Mouse (Mus musculus) adrenal gland, postnatal 36 days (tissue): Measurements from ENCODE around the gene Tas1r3. TPM values are rescaled to one million over a fixed set of nuclear protein-coding genes. Genes with fewer than 3 reads are reported as not detected.

Source experiments
- DNase-seq, 2 experiments: peaks; one replicate each; pipeline ENCODE4 v3.0.0; 2021; ENCODE audit warnings: mixed read lengths in 1 of 2
- total RNA-seq, 2 experiments: library from RNA; stranded (reverse); gene quantifications; 2 replicates each; pipeline ENCODE4 v1.2.3; 2021

Gene Tas1r3
- total RNA-seq, 2 experiments from 2014 or later, result 0.23 TPM

DNA sequence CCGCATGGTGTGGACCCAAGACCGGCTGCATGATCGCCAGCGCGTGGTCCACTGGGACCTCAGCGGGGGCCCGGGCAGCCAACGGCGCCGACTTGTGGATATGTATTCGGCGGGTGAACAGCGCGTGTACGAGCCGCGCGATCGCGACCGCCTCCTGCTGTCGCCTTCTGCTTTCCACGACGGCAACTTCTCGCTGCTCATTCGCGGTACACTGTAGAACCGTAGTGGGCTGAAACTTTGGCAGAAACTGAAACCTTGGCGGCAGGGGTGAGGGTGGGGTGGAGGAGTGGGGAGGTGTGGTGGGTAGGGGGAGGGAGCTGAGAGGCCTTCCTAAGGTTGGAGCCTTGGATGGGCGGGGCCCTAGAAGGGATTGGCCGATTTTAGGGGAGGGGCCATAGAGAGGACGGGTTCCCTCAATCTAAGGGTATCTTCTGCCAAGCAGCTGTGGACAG lies 22.1 kb downstream of the Tas1r3 start:
- DNase-seq, result peak; percentile 75 to 83

DNA sequence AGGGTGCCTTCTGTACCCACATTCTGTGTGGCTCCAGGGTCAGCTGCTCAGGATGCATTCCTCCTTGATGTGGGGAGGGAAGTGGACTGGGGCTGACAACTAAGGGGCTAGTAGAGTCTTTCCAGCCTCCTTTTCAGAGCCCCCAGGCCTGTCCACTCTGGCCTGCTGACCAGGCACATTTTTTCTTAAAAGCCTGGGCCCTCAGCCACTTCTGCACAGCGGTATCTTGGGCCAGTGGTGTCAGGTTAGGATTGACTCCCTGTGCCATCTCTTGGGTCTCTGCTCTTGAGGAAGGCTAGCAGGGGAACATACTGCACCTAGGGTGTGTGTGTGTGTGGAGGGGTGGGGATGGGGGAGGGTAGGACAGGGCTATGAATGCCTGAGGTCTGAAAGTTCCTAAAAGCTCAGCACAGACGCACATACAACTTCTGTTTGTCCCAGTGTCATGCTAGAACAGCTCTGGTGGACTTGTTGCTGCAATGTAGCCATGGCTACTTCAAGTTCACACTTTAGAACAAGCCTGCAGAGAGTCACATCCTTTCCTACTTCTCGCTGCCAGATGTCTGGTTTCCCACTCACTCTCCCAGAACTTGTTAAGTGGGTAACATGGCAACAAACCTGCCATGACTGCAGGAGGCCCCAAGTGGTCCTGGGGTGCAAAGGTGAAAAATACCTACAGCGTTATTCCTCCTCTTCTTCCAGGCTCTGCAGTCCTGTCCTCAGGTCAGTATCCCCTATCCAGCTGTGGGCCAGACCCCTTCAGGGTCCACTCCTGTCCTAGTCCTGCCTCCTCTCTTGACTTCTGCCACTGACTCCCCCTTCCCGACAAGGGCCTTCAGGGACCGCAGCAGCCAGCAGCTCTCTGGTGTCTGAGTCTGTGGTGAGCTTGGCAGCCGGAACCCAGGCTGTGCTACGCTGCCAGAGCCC lies 22.8 kb downstream of the Tas1r3 start:
- no peak for DNase-seq

DNA sequence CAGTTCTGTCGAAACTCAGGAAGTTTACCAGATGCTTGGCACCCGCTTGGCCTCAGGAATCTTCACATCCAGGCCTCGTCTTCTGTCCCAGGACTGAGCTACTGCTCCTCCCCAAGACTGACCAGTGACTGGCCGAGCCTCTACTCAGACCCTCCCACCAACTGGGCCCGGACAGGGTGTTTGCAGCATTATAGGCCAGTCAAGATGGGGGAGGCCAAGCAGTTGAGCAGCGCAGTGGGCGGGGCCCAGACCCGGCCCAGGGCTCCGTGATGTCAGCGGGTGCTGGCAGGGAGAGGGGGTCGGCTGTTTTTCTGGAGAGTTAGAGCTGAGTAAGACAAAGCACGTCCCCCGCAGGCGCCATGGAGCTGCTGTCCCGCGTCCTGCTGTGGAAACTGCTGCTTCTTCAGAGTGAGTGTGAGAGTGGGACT lies 23.7 kb downstream of the Tas1r3 start, which contains the start of gene Mxra8:
TSS of gene Mxra8 (plus strand) at position 198 of the 428 bp plus-strand sequence.
- peak; percentile 85 to 91 for DNase-seq

DNA sequence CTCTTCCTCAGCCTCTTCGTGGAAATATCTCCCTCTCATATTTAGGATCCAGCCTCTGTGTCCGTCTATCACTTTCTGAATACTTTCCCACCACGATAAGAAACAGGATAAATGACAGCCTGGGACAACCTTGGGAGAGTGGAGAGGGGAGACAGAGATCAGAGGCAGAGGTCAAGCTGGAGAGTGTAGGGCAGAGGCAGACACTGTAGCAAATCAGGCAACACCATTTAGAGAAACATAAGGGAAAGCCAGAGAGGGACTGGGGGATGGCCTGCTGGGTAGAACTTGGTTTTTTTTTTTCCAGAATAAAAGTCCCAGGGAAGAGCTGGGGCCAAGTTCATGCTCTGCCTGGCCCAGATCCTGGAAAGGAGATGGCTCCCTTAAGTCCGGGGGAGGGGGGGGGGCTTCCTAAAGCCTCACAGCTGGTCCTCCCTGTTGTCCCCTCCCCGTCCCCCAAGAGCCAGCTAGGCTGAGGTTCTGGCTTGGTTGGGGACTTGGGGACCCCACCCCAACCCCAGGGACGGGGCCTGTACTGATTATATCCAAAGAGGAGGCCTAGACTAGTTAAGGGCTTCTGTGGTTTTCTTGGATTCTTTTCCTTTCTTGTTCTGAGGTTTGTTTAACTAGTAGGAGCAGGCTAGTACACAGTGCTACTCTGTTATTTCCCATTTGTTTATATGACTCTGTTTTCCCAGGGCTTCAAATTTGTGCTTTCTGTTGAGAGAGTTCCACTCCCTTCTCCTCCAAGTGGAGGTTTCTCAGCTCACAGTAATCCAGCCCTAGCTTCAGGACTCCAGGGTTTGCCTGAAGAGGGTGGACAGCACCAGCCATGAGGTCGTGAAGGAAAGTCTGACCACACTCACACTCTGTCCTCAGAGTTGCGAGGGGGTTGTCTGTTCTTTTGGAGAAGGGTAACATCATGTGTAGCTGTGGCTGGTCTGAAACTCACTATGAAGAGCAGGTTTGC lies 24.7 kb downstream of the Tas1r3 start:
- DNase-seq, result no peak

DNA sequence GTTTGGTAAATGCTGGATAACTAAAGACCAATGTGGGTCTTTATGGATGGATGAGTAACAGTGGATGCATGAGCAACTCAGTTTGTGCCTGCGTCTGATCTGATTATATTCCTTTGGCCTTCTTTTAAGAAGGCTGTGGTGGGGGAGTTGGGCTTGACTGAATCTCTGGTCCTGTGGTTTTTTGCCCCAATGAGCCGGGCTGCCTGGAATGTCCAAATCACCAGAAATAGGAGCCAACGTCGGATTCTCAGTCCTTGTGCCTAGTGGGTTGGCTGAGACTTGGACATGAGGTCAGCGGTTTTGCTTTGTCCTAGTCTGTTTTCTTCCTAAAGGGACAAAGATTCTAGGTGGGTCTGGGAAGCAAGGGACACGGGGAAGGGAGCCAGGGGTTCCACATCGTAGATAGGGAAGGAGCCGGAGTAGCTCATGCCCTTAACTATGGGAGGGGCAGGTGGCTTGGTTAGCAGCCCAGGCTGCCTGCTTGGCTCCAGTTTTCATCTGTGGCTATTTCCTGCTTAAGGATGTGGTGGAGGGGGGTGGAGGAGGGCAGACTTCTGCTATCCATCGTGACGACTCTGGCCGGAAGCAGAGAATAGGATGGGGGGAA lies 25.7 kb downstream of the Tas1r3 start:
- peak in 1 of 2 experiments; percentile 64 for DNase-seq

DNA sequence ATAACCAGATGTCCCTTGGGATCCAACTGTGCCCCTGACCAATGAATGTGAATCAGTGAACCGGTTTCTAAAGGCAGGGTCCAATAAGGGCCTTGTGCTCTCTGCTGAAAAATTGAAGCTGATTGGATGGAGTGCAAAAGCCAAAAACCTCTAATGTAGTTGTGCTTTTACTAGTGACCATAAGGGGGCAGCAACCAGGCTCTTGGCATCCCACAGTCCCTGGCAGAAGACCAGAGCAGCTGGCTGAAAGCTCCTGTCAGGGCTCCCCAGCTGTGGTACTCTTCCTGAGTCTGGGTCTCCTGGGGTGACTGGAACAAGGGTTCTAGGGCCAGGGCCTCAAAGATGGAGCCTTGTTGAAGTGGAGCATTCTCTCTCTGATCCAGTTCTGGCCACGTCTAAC lies 29.3 kb downstream of the Tas1r3 start:
- DNase-seq, result peak; percentile 84 to 90

DNA sequence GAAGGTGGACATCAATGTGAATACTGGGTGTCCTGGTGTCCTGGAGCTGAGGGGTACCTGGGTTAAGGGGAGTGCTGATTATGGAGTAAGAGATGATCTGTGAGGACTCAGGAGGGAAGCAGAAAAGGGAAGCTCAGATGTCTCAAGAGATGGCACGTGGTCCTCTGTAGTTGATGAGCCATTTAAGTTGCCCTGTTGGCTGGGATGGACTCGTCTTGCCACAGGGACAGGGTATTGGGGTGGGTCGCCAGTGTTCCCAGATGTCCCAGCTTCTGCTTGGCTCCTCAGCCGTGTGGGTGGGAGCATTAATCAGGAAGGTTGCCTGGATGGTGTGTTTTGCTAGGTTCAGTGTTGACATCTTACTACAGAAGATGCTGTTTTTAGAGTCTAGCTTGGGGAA lies 29.9 kb downstream of the Tas1r3 start:
- DNase-seq, result no peak

DNA sequence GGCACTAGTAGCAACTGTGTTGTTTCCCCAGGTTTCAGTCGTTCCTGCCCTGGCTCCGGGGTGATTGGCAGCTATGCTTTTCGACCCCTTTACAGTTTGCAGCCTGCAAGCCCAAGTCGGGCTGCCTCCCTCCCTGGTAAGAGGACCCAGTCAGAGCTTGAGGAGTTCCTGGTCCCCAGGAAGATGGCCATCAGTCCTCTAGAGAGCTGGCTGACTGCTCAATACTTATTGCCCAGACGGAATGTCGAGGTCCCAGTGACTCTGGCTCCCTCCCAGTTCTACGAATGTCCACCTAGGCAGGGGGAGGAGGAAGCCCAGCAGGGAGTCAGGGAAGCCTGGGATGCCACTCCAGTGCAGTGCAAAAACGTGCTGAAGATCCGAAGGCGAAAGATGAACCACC lies 30.8 kb downstream of the Tas1r3 start:
- DNase-seq, result no peak

DNA sequence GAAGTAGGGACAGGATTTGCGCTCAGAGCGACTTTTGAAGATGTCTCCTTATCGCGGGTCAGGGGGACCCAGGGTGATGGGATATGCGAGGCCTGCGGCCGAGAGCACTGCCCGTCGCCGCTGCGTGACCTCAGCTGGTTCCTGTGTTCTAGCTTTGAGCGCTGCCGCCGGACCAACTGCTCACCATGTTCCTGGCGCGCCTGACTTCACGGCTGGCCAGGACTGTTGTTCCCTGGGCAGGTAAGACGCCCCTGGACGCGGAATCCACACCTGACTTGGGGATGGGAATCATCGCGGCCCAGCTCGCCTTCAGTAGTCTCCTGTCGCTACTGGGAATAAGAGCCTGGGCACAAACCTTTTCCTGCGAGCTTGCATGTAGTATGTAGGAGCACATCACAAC lies 31.3 kb downstream of the Tas1r3 start:
- peak; percentile 51 to 55 for DNase-seq

DNA sequence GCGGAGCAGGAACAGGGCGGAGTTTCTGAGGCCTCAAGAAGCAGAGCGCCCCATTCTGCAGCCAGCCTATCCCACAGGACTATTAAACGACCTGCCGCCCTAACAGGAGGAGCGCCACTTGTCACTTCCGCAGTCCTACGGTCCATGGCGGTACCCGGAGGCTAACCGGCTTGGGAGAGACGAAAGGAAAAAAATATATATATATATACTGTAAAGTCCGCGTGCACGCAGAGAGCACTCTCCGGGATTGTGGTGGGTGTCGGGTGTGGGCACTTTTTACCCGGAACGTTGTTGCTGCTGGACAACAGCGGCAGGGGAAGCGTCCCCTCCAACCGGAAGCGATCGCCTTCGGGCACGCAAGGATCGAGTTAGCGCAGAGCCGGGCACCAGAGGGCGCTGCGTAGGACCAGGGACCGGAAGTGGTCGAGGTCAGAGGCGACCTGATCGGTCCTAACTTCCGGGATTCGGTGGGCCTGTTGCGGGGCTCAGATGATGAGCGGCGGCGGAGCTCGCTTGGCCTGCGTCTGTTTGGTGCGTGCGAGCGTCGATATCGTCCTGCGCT lies 31.9 kb downstream of the Tas1r3 start, which contains the start of gene Aurkaip1:
TSS of gene Aurkaip1 (plus strand) at position 68 of the 562 bp plus-strand sequence.
- DNase-seq, result peak; percentile 96 to 97

DNA sequence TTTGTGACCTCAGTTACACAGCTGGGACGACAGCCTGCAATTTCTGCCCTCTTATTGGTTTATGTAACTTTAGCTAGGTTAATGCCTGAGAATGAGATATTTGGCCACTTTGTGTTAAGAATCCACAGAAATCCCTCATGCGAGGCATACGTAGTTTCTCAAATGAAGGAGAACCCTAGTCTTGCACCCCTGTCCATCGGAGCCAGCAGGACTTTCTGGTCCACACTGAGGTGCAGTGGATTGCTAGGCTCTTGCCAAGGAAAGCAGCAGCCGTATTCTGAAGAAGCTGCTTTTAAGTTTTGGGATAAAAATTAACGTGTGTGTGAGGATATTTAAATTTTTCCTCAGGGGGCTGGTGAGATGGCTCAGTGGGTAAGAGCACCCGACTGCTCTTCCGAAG lies 32.6 kb downstream of the Tas1r3 start:
- DNase-seq, result no peak

DNA sequence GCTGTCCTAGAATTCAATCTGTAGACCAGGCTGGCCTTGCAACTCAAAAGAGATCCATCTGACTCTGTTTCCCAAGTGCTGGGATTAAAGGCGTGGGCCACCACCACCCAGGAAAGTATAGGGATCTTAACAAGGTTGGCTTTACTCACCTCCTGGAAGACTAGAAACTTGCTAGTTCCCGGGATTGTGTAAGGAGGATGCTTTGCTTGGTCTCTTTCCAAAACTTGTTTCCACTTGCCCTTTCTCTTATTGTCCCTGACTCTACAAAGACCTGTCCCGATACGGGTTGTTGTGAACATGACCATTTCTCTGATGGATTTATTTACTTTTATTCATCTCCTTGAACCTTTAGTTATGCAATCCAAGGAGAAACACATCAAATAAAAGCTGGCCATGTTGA lies 33.3 kb downstream of the Tas1r3 start:
- no peak for DNase-seq

DNA sequence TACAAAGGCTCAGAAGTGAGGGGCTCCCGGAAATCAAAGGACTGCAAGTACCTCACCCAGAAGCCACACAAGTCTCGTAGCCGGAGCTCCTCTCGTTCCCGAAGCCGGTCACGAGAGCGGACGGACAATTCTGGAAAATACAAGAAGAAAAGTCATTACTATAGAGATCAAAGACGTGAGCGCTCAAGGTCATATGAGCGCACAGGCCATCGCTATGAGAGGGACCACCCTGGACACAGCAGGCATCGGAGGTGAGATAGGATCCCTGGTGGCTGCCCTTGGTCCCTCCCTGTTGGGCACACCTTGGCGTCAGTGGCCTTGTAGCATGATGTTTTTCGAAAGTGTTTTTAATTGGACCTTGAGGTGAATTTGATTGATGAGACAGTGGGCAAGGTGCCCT lies 39.7 kb downstream of the Tas1r3 start:
- peak; percentile 32 to 41 for DNase-seq

DNA sequence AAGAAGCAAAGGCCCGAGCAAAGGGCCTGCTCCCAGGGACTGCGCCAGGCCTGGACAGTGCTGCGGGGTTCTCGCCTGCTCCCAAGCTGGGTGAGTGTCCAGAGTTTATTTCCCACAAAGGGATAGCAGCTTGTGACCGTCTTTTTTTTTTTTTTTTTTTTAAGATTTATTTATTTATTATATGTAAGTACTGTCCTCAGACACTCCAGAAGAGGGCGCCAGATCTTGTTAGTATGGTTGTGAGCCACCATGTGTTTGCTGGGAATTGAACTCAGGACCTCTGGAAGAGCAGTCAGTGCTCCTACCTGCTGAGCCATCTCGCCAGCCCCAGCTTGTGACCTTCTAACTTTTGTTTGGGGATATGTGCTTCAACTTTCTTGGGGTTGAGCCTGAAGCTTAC lies 42.1 kb downstream of the Tas1r3 start:
- peak in 1 of 2 experiments; percentile 46 for DNase-seq

DNA sequence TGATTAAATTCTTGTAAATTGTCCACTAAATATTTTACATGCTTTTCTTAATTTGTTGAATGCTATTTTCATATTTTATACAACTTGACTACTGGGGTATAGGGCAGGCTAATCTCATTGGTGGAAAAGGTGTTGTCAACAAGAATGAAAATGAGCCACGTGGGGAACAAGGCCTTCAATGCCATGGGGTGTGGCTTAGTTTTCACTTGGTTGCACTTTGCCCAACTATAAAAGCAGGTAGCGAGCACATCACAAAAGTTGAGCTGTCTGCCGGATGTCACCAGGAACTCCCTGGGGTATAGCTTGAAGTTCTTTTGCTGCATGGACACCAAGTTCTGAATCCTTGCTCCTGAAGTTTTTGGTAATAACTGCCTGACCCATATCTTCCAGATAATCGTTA lies 45.6 kb downstream of the Tas1r3 start:
- no peak for DNase-seq

DNA sequence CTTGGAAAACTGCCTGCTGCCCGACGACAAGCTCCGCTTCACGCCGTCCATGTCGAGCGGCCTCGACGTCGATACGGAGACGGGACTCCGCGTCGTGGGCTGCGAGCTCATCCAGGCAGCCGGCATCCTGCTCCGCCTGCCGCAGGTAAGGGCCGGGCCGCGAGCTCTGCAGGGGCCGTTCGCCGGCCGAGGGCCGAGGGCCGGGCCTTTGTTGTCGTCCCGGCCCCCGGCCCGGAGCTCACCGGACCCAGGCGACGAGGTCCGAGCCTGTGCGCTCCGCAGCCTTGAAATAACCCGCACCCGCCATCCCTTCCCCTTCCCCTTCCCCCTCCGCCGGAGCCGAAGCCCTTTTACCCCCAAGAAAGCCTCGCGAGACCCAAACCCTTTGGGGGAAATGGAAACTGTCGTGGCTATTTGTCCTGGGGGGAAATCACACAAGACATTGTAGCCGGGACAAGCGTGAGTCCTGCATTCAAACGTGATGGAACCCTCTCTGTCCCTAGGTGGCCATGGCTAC lies 50.4 kb downstream of the Tas1r3 start:
- DNase-seq, result peak; percentile 34 to 58

DNA sequence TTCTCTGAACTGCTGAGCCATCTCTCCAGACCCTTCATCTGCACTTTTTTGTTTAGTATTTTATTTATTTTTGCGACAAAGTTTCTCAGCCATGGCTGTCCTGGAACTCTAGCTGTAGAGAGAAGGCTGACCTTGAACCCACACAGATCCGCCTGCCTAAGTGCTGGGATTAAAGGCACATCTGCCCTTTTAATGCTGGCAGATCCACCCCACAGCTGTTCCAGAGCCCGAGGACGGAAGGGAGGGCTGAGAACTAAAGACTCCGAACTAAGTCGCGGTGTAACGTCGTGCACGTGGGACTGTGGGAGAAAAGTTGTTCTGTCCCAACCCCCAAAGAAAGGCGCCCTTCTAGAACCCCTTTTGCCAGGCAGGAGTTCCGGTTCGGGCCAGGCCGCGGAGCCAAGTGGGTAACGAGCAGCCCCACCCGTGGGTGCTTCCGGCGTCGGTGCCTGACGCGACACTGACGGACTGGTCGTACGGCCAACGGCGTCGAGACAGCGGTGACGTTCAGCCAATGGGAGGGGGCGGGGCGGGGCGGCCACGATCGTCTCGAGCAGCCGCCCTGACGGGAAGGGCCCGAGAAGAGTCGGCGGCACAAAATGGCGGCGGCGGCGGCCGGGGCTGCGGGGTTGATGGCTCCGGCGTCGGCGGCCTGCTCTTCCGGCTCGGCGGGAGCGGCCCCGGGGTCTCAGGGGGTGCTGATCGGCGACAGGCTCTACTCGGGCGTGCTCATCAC lies 51.1 kb downstream of the Tas1r3 start, which contains the start of gene Ccnl2:
TSS of gene Ccnl2 (plus strand) at position 561 of the 736 bp plus-strand sequence.
- peak; percentile 95 to 96 for DNase-seq
